Mouse (Mus musculus): Measurements from ENCODE around the gene Ar.

DNA sequence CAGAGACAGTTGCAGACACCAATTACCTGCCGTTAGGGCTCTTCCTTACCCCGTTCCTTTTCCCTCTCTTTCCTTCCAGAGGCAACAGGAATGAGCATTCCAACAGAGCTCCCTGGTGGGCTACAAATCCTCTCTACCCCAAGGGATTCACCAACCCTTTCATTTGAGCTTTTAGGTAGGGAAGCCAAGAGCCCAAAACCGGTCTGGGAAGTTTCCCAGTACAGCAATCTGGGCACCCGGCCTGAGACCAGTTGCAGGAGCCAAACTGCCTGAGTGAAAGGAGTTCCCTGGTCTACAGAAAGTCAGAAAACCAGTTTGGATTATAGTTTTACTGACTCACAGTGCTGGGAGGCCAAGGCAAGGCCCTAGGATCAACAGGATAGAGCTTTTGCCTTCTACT, 199.5 kb downstream of the Ar start:
- TF ChIP-seq POLR2A (IDR thresholded peaks at IDR 0.05; ENCODE audit: low read depth, low read length): no peak
- TF ChIP-seq CTCF (IDR thresholded peaks at IDR 0.05; ENCODE audit: extremely low read depth, insufficient read length, insufficient replicate concordance, low read depth, low read length): no peak
